Mouse (Mus musculus) thymus, postnatal 36 days (tissue): Measurements from ENCODE around the gene Scgb1a1.
"Not testable (repeated sequence)": the region's sequence is repeated elsewhere in the genome, so short reads cannot be mapped to it uniquely, and the experiment has no call there.

ENCODE experiments used
- DNase-seq, 2 experiments: peaks; one replicate each; pipeline ENCODE4 v3.0.0; 2022; ENCODE audit warnings: mixed read lengths in 2 of 2

Scgb1a1 gene

GRCm38 (mm10) chr19:9087821-9088220 lies at the start of gene Scgb1a1:
TSS of gene Scgb1a1 (minus strand) at chr19:9087958.
- DNase-seq, result no peak

- DNase-seq, result no peak
Measured at GRCm38 (mm10) chr19:9137159-9137558, 49.4 kb upstream of the Scgb1a1 start.

- DNase-seq, result peak; percentile 91 to 94
Measured at GRCm38 (mm10) chr19:9135512-9136331, 48.0 kb upstream of the Scgb1a1 start, which contains the start of gene Asrgl1. TSS of gene Asrgl1 (minus strand) at chr19:9135636.

GRCm38 (mm10) chr19:9134746-9135511 lies 47.2 kb upstream of the Scgb1a1 start:
- DNase-seq, result peak; percentile 38 to 48

GRCm38 (mm10) chr19:9129996-9130395 lies 42.2 kb upstream of the Scgb1a1 start:
- no peak for DNase-seq

GRCm38 (mm10) chr19:9128499-9129194 lies 40.9 kb upstream of the Scgb1a1 start:
- DNase-seq, result no peak

- not testable (repeated sequence) for DNase-seq
Measured at GRCm38 (mm10) chr19:9123986-9124385, 36.2 kb upstream of the Scgb1a1 start.

- DNase-seq, result no peak
Measured at GRCm38 (mm10) chr19:9122390-9122789, 34.6 kb upstream of the Scgb1a1 start.

- DNase-seq, result no peak
Measured at GRCm38 (mm10) chr19:9119655-9120425, 32.1 kb upstream of the Scgb1a1 start.

GRCm38 (mm10) chr19:9117275-9117674 lies 29.5 kb upstream of the Scgb1a1 start:
- no peak for DNase-seq

GRCm38 (mm10) chr19:9116268-9116667 lies 28.5 kb upstream of the Scgb1a1 start:
- no peak for DNase-seq

GRCm38 (mm10) chr19:9112043-9112442 lies 24.3 kb upstream of the Scgb1a1 start:
- DNase-seq, result no peak

GRCm38 (mm10) chr19:9110182-9110869 lies 22.6 kb upstream of the Scgb1a1 start:
- peak in 1 of 2 experiments; percentile 19 for DNase-seq

- DNase-seq, result no peak
Measured at GRCm38 (mm10) chr19:9108536-9108935, 20.8 kb upstream of the Scgb1a1 start.

GRCm38 (mm10) chr19:9107379-9107755 lies 19.6 kb upstream of the Scgb1a1 start:
- no peak for DNase-seq

- DNase-seq, result no peak
Measured at GRCm38 (mm10) chr19:9106751-9107378, 19.1 kb upstream of the Scgb1a1 start.

- DNase-seq, result no peak
Measured at GRCm38 (mm10) chr19:9106096-9106495, 18.3 kb upstream of the Scgb1a1 start.

- no peak for DNase-seq
Measured at GRCm38 (mm10) chr19:9105101-9105685, 17.4 kb upstream of the Scgb1a1 start.

- no peak for DNase-seq
Measured at GRCm38 (mm10) chr19:9103986-9104385, 16.2 kb upstream of the Scgb1a1 start.

GRCm38 (mm10) chr19:9101062-9101457 lies 13.3 kb upstream of the Scgb1a1 start:
- no peak for DNase-seq
